Mouse (Mus musculus) lung, postnatal 0 days (tissue): ENCODE data around the gene Fibcd1. TPM values are rescaled to one million over a fixed set of nuclear protein-coding genes. Genes with fewer than 3 reads are reported as not detected.

Source experiments
- ATAC-seq: fragments of 200-750 bp; cut with Nextera tagmentation; 2 replicates; pipeline ENCODE4 v1.8.0; 2017; ENCODE audit warnings: moderate library complexity
- DNase-seq: peaks from one replicate; pipeline ENCODE4 v3.0.0-alpha.2; 2016; ENCODE audit warnings: low spot score
- H3K27ac ChIP-seq: fragments of 300-500 bp; sonication (generic); 2 replicates; pipeline ENCODE4 v1.5.1; 2014; ENCODE audit warnings: antibody characterized with exemption, mild to moderate bottlenecking, low read length, mixed read lengths
- H3K27me3 ChIP-seq: fragments of 300-500 bp; sonication (generic); replicated peaks from 2 replicates; pipeline ENCODE4 v1.6.1; 2014; ENCODE audit warnings: low read length, mixed read lengths; ENCODE audit not compliant: insufficient read depth
- H3K36me3 ChIP-seq: fragments of 300-500 bp; sonication (generic); 2 replicates; pipeline ENCODE4 v1.6.1; 2014; ENCODE audit warnings: low read length, mixed read lengths; ENCODE audit not compliant: insufficient read depth
- H3K4me1 ChIP-seq: fragments of 300-500 bp; sonication (generic); 2 replicates; pipeline ENCODE4 v1.6.1; 2014; ENCODE audit warnings: antibody characterized with exemption, low read depth, low read length, mixed read lengths; ENCODE audit not compliant: insufficient read depth
- H3K4me2 ChIP-seq: fragments of 300-500 bp; sonication (generic); replicated peaks from 2 replicates; pipeline ENCODE4 v1.6.1; 2014; ENCODE audit warnings: low read depth, mild to moderate bottlenecking, low read length, moderate library complexity, mixed read lengths
- H3K4me3 ChIP-seq: fragments of 300-500 bp; sonication (generic); 2 replicates; pipeline ENCODE4 v1.5.1; 2014; ENCODE audit warnings: low read depth, low read length
- H3K9ac ChIP-seq: fragments of 300-500 bp; sonication (generic); replicated peaks from 2 replicates; pipeline ENCODE4 v1.6.1; 2014; ENCODE audit warnings: low read depth, mild to moderate bottlenecking
- H3K9me3 ChIP-seq: fragments of 300-500 bp; sonication (generic); 2 replicates; pipeline ENCODE4 v1.6.1; 2016; ENCODE audit warnings: low read length, mixed read lengths
- CTCF ChIP-seq: IDR thresholded peaks from 2 replicates; pipeline ENCODE4 v1.5.1; 2016; ENCODE audit warnings: antibody characterized with exemption, mild to moderate bottlenecking
- EP300 ChIP-seq: IDR thresholded peaks from 2 replicates; pipeline ENCODE4 v1.6.1; 2016; ENCODE audit warnings: antibody characterized with exemption, mild to moderate bottlenecking, control low read depth
- WGBS: fragments of 180-500 bp; shearing (Covaris S2); extraction: QIAGEN DNeasy Blood & Tissue Kit; methylation state at CpG from one replicate; pipeline ENCODE4 v1.1.7; 2014; 5-methylcytosine and 5-hydroxymethylcytosine counted together
- polyA plus RNA-seq: library from polyadenylated mRNA; unstranded; fragments of >200 nt; fragmentation: Nextera tagmentation; extraction: Ambion mirVana; gene quantifications from 2 replicates; pipeline ENCODE4 v1.2.1, GENCODE M21; 2015

Gene Fibcd1
- polyA plus RNA-seq, 1 experiment from 2014 or later = 0.08 TPM

DNA sequence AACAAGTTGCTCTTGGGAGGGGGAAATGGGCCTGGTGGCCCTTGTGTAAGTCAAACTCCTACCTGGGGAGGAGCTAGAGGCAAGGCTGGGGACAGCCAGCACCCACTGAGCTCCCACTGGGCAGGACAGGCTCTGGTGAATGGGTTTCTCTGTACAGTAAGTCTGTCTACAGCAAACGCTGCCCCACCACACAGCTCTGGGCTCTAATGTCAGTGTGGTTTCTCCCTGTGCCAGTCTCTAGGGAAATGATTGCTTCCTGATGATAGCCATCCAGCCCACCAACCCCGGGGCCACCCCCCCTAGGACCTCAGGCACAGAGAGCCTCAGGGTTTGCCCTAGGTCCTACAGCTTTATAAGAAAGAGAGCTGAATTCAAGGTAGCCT, 36.5 kb downstream of the Fibcd1 start:
- 0 out of 2 replicates have a peak, but pooled peaks cover 2% of the 10 kb centered on the region for H3K36me3 ChIP-seq
- ATAC-seq (no peak), DNase-seq (no peak)
- TF ChIP-seq EP300 = no peak
- TF ChIP-seq CTCF = no peak
- H3K9me3 ChIP-seq = no peaks in the 10 kb centered on the region
- H3K4me2 ChIP-seq = no peak overlapping the region
- H3K9ac ChIP-seq = no peak overlapping the region
- WGBS = 44% methylated on average over 2 of the region's 2 CpGs
- no peak overlapping the region for H3K27ac ChIP-seq
- H3K27me3 ChIP-seq = no peaks in the 10 kb centered on the region
- H3K4me3 ChIP-seq = no peak overlapping the region
- no peaks in the 10 kb centered on the region; the same call in 1 of the 2 replicates for H3K4me1 ChIP-seq

DNA sequence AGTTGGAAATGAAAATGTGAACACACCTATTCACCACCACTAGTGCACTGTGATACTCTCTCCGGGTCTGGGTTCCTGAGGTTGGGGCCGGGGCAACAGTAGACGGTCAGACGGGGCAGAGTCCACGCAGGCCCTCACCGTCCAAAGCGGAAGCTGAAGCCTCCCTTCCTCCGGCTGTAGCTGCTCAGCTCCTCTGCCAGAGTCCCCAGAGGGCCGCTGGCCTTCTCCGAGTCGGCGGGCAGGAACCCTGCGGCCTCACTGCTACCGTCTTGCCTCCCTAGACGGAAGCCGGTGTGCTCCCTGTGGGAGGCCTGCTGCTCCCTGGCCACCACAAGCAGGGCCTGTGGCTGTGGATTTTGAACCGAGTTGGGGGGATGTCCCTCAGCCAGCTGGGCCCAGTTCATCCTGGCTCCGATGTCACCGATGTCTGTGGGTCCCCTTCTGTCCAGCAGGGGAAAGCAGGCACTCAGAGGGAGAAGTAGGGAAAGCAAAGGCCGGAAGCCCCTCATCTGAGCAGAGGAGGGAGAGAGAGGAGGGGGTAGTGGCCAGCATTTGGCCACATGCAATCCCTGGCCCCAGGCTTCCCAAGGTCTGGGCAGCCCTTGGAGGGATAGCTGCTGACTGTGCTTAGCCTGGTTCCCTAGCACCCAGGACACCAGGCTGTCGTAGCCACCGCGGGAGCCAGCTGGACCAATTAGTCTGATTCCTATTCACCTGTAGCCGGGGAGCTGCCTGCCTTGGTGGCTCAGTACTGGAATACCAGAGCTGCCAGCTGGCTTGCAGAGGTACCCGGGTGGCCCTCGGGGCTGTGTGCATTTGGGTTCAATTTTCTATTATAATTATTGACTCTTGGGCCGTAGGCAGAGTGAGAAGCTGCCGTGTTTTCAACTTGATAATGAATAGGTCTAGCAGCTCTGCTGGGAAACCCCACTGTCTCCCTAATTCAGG, 37.1 kb downstream of the Fibcd1 start:
- H3K36me3 ChIP-seq = 0 out of 2 replicates have a peak, but pooled peaks cover 4% of the 10 kb centered on the region
- H3K4me2 ChIP-seq = no peak overlapping the region
- TF ChIP-seq CTCF (peak; percentile 35; the same call in 1 of the 2 replicates), EP300 (no peak)
- H3K4me1 ChIP-seq = no peaks in the 10 kb centered on the region; the same call in 1 of the 2 replicates
- no peak overlapping the region for H3K27ac ChIP-seq
- WGBS = 45% methylated on average over 28 of the region's 28 CpGs
- H3K4me3 ChIP-seq = no peak overlapping the region
- H3K9ac ChIP-seq = no peak overlapping the region
- no peak for DNase-seq
- H3K27me3 ChIP-seq = no peaks in the 10 kb centered on the region
- no peaks in the 10 kb centered on the region for H3K9me3 ChIP-seq
- ATAC-seq = no peak

DNA sequence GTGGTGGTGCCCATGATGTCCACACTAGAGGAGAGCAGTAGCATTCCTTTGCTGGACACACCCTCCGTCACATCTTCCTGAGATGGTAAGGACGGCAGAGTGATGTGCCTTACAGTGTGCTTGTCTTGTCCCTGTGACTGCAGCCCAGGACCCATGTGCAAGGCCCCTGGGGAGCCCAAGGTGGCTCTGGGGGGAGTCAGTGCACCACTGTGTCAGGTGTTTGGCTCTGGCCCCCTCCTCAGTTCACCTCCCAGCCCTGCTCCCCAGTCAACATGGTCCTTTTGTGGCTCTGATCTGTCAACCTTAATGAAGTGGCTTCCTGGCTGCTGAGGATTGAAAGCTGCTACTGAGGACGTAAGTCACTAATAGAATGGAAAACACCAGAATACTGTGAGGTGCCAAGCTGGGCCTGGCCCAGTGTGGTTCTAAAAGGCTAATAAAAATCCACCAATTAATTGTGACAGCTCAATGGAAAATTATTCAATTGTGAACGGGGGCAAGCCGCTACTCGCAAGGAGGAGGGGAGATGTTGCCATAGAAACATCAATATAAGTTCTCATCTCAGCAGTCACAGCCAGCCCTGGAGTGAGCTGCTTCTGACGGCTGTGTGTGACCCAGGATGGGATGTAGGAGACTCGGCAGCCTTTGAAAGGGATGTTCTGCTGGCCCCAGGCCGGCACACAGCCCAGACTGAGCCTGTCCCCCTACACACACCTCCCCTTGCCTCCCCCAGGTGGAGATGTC, 39.0 kb downstream of the Fibcd1 start:
- TF ChIP-seq EP300 = no peak
- TF ChIP-seq CTCF = no peak
- Histone ChIP-seq H3K27me3 (no peaks in the 10 kb centered on the region), H3K36me3 (peaks cover 16% of the 10 kb centered on the region), H3K9me3 (no peaks in the 10 kb centered on the region), H3K4me3 (no peak overlapping the region), H3K4me1 (no peaks in the 10 kb centered on the region; the same call in 1 of the 2 replicates), H3K4me2 (no peak overlapping the region), H3K9ac (no peak overlapping the region), H3K27ac (no peak overlapping the region)
- DNase-seq (no peak), ATAC-seq (no peak)
- 46% methylated on average over 9 of the region's 9 CpGs for WGBS

DNA sequence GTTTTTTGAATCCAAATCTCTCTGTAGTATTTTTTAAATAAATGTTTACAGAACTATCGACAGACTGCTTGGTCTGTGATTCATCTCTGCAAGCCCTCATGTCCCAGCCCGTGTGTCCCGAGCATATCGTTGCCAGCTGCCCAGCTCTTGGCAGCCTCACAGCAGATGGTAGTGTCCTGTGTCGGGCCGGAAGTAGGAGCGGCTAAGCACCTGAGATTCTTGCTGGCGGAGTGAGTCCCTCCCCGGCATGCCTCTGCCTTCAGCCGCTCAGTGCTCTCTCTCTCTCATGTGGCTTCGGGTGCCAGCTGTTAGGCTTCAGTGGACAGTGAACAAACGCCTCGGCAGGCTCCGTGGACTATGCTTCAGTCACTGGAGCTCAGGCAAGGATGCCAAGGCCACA, 42.3 kb downstream of the Fibcd1 start:
- no peaks in the 10 kb centered on the region for H3K27me3 ChIP-seq
- no peaks in the 10 kb centered on the region for H3K9me3 ChIP-seq
- H3K4me1 ChIP-seq = no peaks in the 10 kb centered on the region
- H3K4me3 ChIP-seq = no peak overlapping the region
- WGBS = 54% methylated on average over 14 of the region's 14 CpGs
- TF ChIP-seq CTCF = no peak
- DNase-seq (peak; percentile 47), ATAC-seq (peak; percentile 59)
- H3K4me2 ChIP-seq = no peak overlapping the region
- peaks cover 41% of the 10 kb centered on the region for H3K36me3 ChIP-seq
- no peak overlapping the region for H3K9ac ChIP-seq
- H3K27ac ChIP-seq = peak overlapping the region; percentile 26; the same call in 1 of the 2 replicates

DNA sequence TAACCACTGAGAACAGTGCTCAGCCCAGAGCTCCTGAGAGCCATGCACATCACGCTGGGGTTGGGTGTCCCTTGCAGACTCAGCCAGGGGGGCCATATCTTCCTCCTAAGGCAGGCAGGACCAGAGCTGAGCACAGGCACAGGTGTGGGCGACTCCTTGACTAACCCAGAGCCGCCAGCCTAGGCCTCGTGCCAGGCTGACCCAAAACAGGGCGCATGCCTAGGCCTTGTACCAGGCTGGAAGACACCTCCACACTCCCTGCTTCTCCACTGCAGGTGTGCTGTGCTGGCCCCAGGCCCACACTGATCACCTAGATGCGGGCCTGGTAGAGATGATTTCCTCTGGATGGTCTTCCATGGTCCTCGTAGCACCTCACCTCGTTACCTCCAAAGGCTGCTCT, 43.0 kb downstream of the Fibcd1 start:
- no peak for DNase-seq
- no peak overlapping the region for H3K4me2 ChIP-seq
- no peak overlapping the region for H3K4me3 ChIP-seq
- WGBS = 84% methylated on average over 8 of the region's 8 CpGs
- TF ChIP-seq CTCF (no peak), EP300 (no peak)
- no peaks in the 10 kb centered on the region for H3K27me3 ChIP-seq
- H3K9me3 ChIP-seq = no peaks in the 10 kb centered on the region
- peaks cover 44% of the 10 kb centered on the region for H3K36me3 ChIP-seq
- ATAC-seq = no peak
- no peaks in the 10 kb centered on the region for H3K4me1 ChIP-seq
- H3K27ac ChIP-seq = peak overlapping the region; percentile 26; the same call in 1 of the 2 replicates
- H3K9ac ChIP-seq = no peak overlapping the region

DNA sequence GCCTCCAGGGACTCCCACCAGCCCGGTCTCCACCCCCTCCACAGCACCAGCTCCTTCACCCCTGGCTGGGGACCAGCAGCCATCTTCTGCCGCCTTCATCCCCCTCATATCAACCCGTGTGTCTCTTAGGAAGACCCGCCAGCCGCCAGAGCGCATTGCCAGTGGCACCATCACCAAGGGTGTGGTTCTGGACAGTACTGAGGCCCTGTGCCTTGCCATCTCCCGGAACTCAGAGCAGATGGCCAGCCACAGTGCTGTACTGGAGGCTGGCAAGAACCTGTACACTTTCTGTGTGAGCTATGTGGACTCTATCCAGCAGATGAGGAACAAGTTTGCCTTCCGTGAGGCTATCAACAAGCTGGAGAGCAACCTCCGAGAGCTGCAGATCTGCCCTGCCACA, 44.4 kb downstream of the Fibcd1 start:
- TF ChIP-seq EP300 = no peak
- no peak for TF ChIP-seq CTCF
- H3K27me3 ChIP-seq = no peaks in the 10 kb centered on the region
- ATAC-seq = no peak
- H3K36me3 ChIP-seq = peaks cover 53% of the 10 kb centered on the region
- no peak overlapping the region for H3K4me3 ChIP-seq
- no peak overlapping the region for H3K4me2 ChIP-seq
- no peak overlapping the region for H3K9ac ChIP-seq
- DNase-seq = no peak
- no peaks in the 10 kb centered on the region for H3K9me3 ChIP-seq
- 82% methylated on average over 9 of the region's 9 CpGs for WGBS
- H3K27ac ChIP-seq = no peak overlapping the region
- no peaks in the 10 kb centered on the region for H3K4me1 ChIP-seq
